20 mouse cellular contexts compared by ENCODE assay signal in the genomic region with DNA sequence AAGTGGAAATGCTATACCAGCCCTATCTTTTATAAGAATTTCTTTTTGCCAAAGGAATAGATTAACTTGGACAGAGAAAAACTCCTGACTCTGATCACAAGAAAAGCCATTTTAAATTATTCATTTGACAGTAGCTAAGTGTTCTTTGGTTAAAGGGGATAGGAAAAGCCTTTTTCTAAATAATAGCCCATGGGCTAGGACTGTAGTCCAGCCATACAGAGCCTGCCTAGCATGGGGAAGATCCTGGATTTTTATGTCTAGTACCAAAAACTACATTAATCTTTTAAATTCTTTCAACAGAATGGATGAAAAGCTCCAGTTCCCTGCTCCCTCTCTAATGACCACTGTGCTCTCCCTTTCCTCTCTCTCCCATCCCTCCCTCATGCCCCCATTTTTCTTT.
DNase-seq lines count a peak whose midpoint lies in the region; ATAC-seq and TF ChIP-seq lines count a peak whose summit lies in the region.
"Had no signal": no experiment of that assay in that cellular context is flagged by ENCODE, and none has a peak within 500 bp of the region (broad histone marks: within the 10 kb centered on the region; RNA-seq: fewer than 3 reads in every experiment).

No protein-coding gene starts in this region.

- no peak overlapping the region for H3K4me2 ChIP-seq in midbrain, embryonic 15.5 days
- H3K4me2 ChIP-seq in midbrain, embryonic 14.5 days (ENCODE audit: low read length), result no peak overlapping the region
- H3K4me2 ChIP-seq in midbrain, embryonic 16.5 days (ENCODE audit: low read length), result no peak overlapping the region
- no peak overlapping the region for H3K4me2 ChIP-seq in midbrain, postnatal 0 days (ENCODE audit: low read depth, low read length, poor library complexity, severe bottlenecking)
- H3K4me2 ChIP-seq in midbrain, embryonic 13.5 days (replicated peaks), result no peak overlapping the region

- H3K36me3 ChIP-seq in midbrain, embryonic 15.5 days (replicated peaks), result no peaks in the 10 kb centered on the region
- H3K36me3 ChIP-seq in midbrain, embryonic 14.5 days (ENCODE audit: control insufficient read depth, insufficient read depth, low read length), result no peaks in the 10 kb centered on the region
- H3K36me3 ChIP-seq in midbrain, embryonic 16.5 days (ENCODE audit: control insufficient read depth, insufficient read depth, low read length), result no peaks in the 10 kb centered on the region
- no peaks in the 10 kb centered on the region for H3K36me3 ChIP-seq in midbrain, embryonic 10.5 days
- H3K36me3 ChIP-seq in midbrain, postnatal 0 days (ENCODE audit: insufficient read depth, low read length), result no peaks in the 10 kb centered on the region
- H3K36me3 ChIP-seq in midbrain, embryonic 13.5 days, result no peaks in the 10 kb centered on the region
- H3K36me3 ChIP-seq: G1E had no signal

- TF ChIP-seq CTCF in midbrain, postnatal 0 days (IDR thresholded peaks at IDR 0.05), result no peak

- H3K9me3 ChIP-seq in midbrain, embryonic 15.5 days, result no peaks in the 10 kb centered on the region
- H3K9me3 ChIP-seq in midbrain, embryonic 14.5 days (ENCODE audit: control insufficient read depth, low read length), result no peaks in the 10 kb centered on the region
- no peaks in the 10 kb centered on the region for H3K9me3 ChIP-seq in midbrain, embryonic 16.5 days (replicated peaks; ENCODE audit: control insufficient read depth, low read length, poor library complexity, severe bottlenecking)
- H3K9me3 ChIP-seq in midbrain, embryonic 10.5 days (replicated peaks), result no peaks in the 10 kb centered on the region
- no peaks in the 10 kb centered on the region for H3K9me3 ChIP-seq in midbrain, postnatal 0 days (ENCODE audit: low read length)
- H3K9me3 ChIP-seq in midbrain, embryonic 13.5 days, result no peaks in the 10 kb centered on the region

- no peak overlapping the region for H3K4me3 ChIP-seq in midbrain, embryonic 15.5 days
- no peak overlapping the region for H3K4me3 ChIP-seq in midbrain, embryonic 14.5 days (replicated peaks; ENCODE audit: low read depth, low read length)
- H3K4me3 ChIP-seq in midbrain, embryonic 16.5 days (ENCODE audit: low read depth, low read length), result no peak overlapping the region
- no peak overlapping the region for H3K4me3 ChIP-seq in midbrain, embryonic 10.5 days
- H3K4me3 ChIP-seq in midbrain, postnatal 0 days (ENCODE audit: low read depth, low read length), result no peak overlapping the region
- no peak overlapping the region for H3K4me3 ChIP-seq in midbrain, embryonic 13.5 days (replicated peaks)

- no peak overlapping the region for H3K27ac ChIP-seq in midbrain, embryonic 15.5 days
- no peak overlapping the region for H3K27ac ChIP-seq in midbrain, embryonic 14.5 days (replicated peaks; ENCODE audit: low read depth, low read length)
- no peak overlapping the region; the same call in 1 of the 2 replicates for H3K27ac ChIP-seq in midbrain, embryonic 16.5 days (ENCODE audit: low read length)
- H3K27ac ChIP-seq in midbrain, embryonic 10.5 days (replicated peaks), result no peak overlapping the region
- H3K27ac ChIP-seq in midbrain, postnatal 0 days (ENCODE audit: low read depth, low read length), result no peak overlapping the region
- no peak overlapping the region for H3K27ac ChIP-seq in midbrain, embryonic 13.5 days

- no peak overlapping the region for H3K9ac ChIP-seq in midbrain, embryonic 15.5 days
- H3K9ac ChIP-seq in midbrain, embryonic 14.5 days (replicated peaks; ENCODE audit: low read length), result no peak overlapping the region
- H3K9ac ChIP-seq in midbrain, embryonic 16.5 days (ENCODE audit: low read depth, low read length), result no peak overlapping the region
- H3K9ac ChIP-seq in midbrain, postnatal 0 days (replicated peaks; ENCODE audit: low read length, poor library complexity, severe bottlenecking), result no peak overlapping the region
- H3K9ac ChIP-seq in midbrain, embryonic 13.5 days (replicated peaks), result no peak overlapping the region

- H3K27me3 ChIP-seq in midbrain, embryonic 15.5 days (replicated peaks), result no peaks in the 10 kb centered on the region
- no peaks in the 10 kb centered on the region for H3K27me3 ChIP-seq in midbrain, embryonic 14.5 days (ENCODE audit: control insufficient read depth, insufficient read depth, low read length)
- H3K27me3 ChIP-seq in midbrain, embryonic 16.5 days (ENCODE audit: control insufficient read depth, insufficient read depth, low read depth, low read length), result no peaks in the 10 kb centered on the region
- no peaks in the 10 kb centered on the region for H3K27me3 ChIP-seq in midbrain, embryonic 10.5 days (ENCODE audit: low read depth, poor library complexity, severe bottlenecking)
- no peaks in the 10 kb centered on the region for H3K27me3 ChIP-seq in midbrain, postnatal 0 days (ENCODE audit: insufficient read depth, low read length)
- no peaks in the 10 kb centered on the region for H3K27me3 ChIP-seq in midbrain, embryonic 13.5 days
- H3K27me3 ChIP-seq: Patski had no signal

- ATAC-seq in midbrain, embryonic 15.5 days (replicated peaks), result peak; percentile 61; the same call in 1 of the 2 replicates
- ATAC-seq in midbrain, embryonic 14.5 days (ENCODE audit: low FRiP score, low TSS enrichment), result no peak
- ATAC-seq in midbrain, embryonic 16.5 days, result peak; percentile 66; the same call in 1 of the 2 replicates
- peak; percentile 25; the same call in 1 of the 2 replicates for ATAC-seq in midbrain, postnatal 0 days (ENCODE audit: low FRiP score)
- ATAC-seq in midbrain, embryonic 13.5 days, result no peak
- ATAC-seq: activated CD4-positive, CD25-positive, alpha-beta regulatory T cell, adult 4 months; CD4-positive, CD25-positive, alpha-beta regulatory T cell, adult 4 months; Patski had no signal

- DNase-seq in midbrain, embryonic 14.5 days, result no peak
- no peak for DNase-seq in midbrain, embryonic 10.5 days (ENCODE audit: low spot score)
- no peak for DNase-seq in midbrain, postnatal 0 days (ENCODE audit: low spot score)
- DNase-seq: adrenal gland, adult 2 months; adrenal gland, adult 8-10 months; adrenal gland, postnatal 10 days; adrenal gland, postnatal 14 days; adrenal gland, postnatal 25 days; adrenal gland, postnatal 36 days; B cell, adult 2 months; cerebellum, adult 11 months; cerebellum, adult 11-12 months; cerebellum, adult 18-20 months had no signal

- H3K4me1 ChIP-seq in midbrain, embryonic 15.5 days, result no peaks in the 10 kb centered on the region
- H3K4me1 ChIP-seq in midbrain, embryonic 14.5 days (ENCODE audit: control insufficient read depth, insufficient read depth, low read length), result peaks cover 7% of the 10 kb centered on the region
- H3K4me1 ChIP-seq in midbrain, embryonic 16.5 days (ENCODE audit: control insufficient read depth, insufficient read depth, low read length), result 0 out of 2 replicates have a peak, but pooled peaks cover 2% of the 10 kb centered on the region
- peaks cover 13% of the 10 kb centered on the region for H3K4me1 ChIP-seq in midbrain, embryonic 10.5 days
- no peaks in the 10 kb centered on the region for H3K4me1 ChIP-seq in midbrain, postnatal 0 days (ENCODE audit: insufficient read depth, low read length)
- peaks cover 9% of the 10 kb centered on the region for H3K4me1 ChIP-seq in midbrain, embryonic 13.5 days (replicated peaks)

Comparison
In these comparisons a context has a peak if more than half of its experiments do, and no peak if none do; other contexts are left out.
1. ATAC-seq: peak in midbrain, embryonic 15.5 days (single experiment), midbrain, embryonic 16.5 days (single experiment) and midbrain, postnatal 0 days (single experiment); none in midbrain, embryonic 14.5 days (single experiment) and midbrain, embryonic 13.5 days (single experiment).